Mouse (Mus musculus) heart, embryonic 12.5 days (tissue): ENCODE results near the gene Prkg2. TPM values are rescaled to one million over a fixed set of nuclear protein-coding genes. Genes with fewer than 3 reads are reported as not detected.

Experiments used
- ATAC-seq: fragments of 200-750 bp; cut with Nextera tagmentation; 2 replicates; pipeline ENCODE4 v1.8.0; 2017; ENCODE audit warnings: moderate TSS enrichment, moderate library complexity; ENCODE audit not compliant: insufficient number of reproducible peaks, low FRiP score
- H3K27ac ChIP-seq: fragments of 300-500 bp; sonication (generic); 2 replicates; pipeline ENCODE4 v1.5.1; 2016; ENCODE audit warnings: mild to moderate bottlenecking, moderate library complexity; ENCODE audit not compliant: poor library complexity, severe bottlenecking
- H3K27me3 ChIP-seq: fragments of 300-500 bp; sonication (generic); replicated peaks from 2 replicates; pipeline ENCODE4 v1.6.1; 2016; ENCODE audit warnings: mild to moderate bottlenecking, moderate library complexity
- H3K36me3 ChIP-seq: fragments of 300-500 bp; sonication (generic); 2 replicates; pipeline ENCODE4 v1.6.1; 2016; ENCODE audit warnings: mild to moderate bottlenecking, moderate library complexity
- H3K4me1 ChIP-seq: fragments of 300-500 bp; sonication (generic); replicated peaks from 2 replicates; pipeline ENCODE4 v1.6.1; 2016; ENCODE audit warnings: mild to moderate bottlenecking
- H3K4me2 ChIP-seq: fragments of 300-500 bp; sonication (generic); 2 replicates; pipeline ENCODE4 v1.6.1; 2016; ENCODE audit warnings: mild to moderate bottlenecking, moderate library complexity
- H3K4me3 ChIP-seq: fragments of 300-500 bp; sonication (generic); 2 replicates; pipeline ENCODE4 v1.5.1; 2016; ENCODE audit warnings: mild to moderate bottlenecking
- H3K9ac ChIP-seq: fragments of 300-500 bp; sonication (generic); 2 replicates; pipeline ENCODE4 v1.6.1; 2016; ENCODE audit warnings: mild to moderate bottlenecking, moderate library complexity
- H3K9me3 ChIP-seq: fragments of 300-500 bp; sonication (generic); replicated peaks from 2 replicates; pipeline ENCODE4 v1.6.1; 2016; ENCODE audit warnings: mild to moderate bottlenecking, moderate library complexity
- WGBS: fragments of 180-500 bp; shearing (Covaris S2); methylation state at CpG from one replicate; pipeline ENCODE4 v1.1.7; 2016; 5-methylcytosine and 5-hydroxymethylcytosine counted together
- polyA plus RNA-seq: library from polyadenylated mRNA; unstranded; fragments of >200 nt; fragmentation: Nextera tagmentation; extraction: Ambion mirVana; gene quantifications from 2 replicates; pipeline ENCODE4 v1.2.1, GENCODE M21; 2016

Gene Prkg2
- polyA plus RNA-seq, 1 experiment from 2014 or later: 0.34 TPM

- H3K4me3 ChIP-seq: no peak overlapping the region
- H3K36me3 ChIP-seq: no peaks in the 10 kb centered on the region
- 0 out of 2 replicates have a peak, but pooled peaks cover 4% of the 10 kb centered on the region for H3K4me1 ChIP-seq
- no peaks in the 10 kb centered on the region for H3K27me3 ChIP-seq
- H3K9ac ChIP-seq: no peak overlapping the region
- no peak overlapping the region for H3K4me2 ChIP-seq
- no peak for ATAC-seq
- no peak overlapping the region for H3K27ac ChIP-seq
- WGBS: 80% methylated on average over 3 of the region's 3 CpGs
- H3K9me3 ChIP-seq: no peaks in the 10 kb centered on the region
Observed at GRCm38 (mm10) chr5:99015140-99015539, 22.0 kb downstream of the Prkg2 start.

GRCm38 (mm10) chr5:99010448-99011151 lies 26.6 kb downstream of the Prkg2 start:
- no peak overlapping the region for H3K27ac ChIP-seq
- H3K9me3 ChIP-seq: no peaks in the 10 kb centered on the region
- 79% methylated on average over 14 of the region's 14 CpGs for WGBS
- H3K4me3 ChIP-seq: no peak overlapping the region
- no peaks in the 10 kb centered on the region for H3K4me1 ChIP-seq
- H3K36me3 ChIP-seq: no peaks in the 10 kb centered on the region
- H3K4me2 ChIP-seq: no peak overlapping the region
- H3K9ac ChIP-seq: no peak overlapping the region
- H3K27me3 ChIP-seq: no peaks in the 10 kb centered on the region
- no peak for ATAC-seq

- no peaks in the 10 kb centered on the region for H3K9me3 ChIP-seq
- H3K27ac ChIP-seq: no peak overlapping the region
- no peaks in the 10 kb centered on the region for H3K36me3 ChIP-seq
- peaks cover 4% of the 10 kb centered on the region; the same call in 1 of the 2 replicates for H3K4me1 ChIP-seq
- WGBS: 80% methylated on average over 4 of the region's 4 CpGs
- ATAC-seq: no peak
- no peak overlapping the region for H3K4me2 ChIP-seq
- H3K9ac ChIP-seq: no peak overlapping the region
- no peak overlapping the region for H3K4me3 ChIP-seq
- no peaks in the 10 kb centered on the region for H3K27me3 ChIP-seq
Observed at GRCm38 (mm10) chr5:98998104-98998503, 39.0 kb downstream of the Prkg2 start.

- H3K9me3 ChIP-seq: no peaks in the 10 kb centered on the region
- H3K9ac ChIP-seq: no peak overlapping the region
- H3K4me3 ChIP-seq: no peak overlapping the region
- no peak for ATAC-seq
- peaks cover 4% of the 10 kb centered on the region; the same call in 1 of the 2 replicates for H3K4me1 ChIP-seq
- no peaks in the 10 kb centered on the region for H3K36me3 ChIP-seq
- no peak overlapping the region for H3K4me2 ChIP-seq
- H3K27ac ChIP-seq: no peak overlapping the region
- H3K27me3 ChIP-seq: no peaks in the 10 kb centered on the region
- WGBS: 69% methylated on average over 4 of the region's 4 CpGs
Observed at GRCm38 (mm10) chr5:98995767-98996166, 41.4 kb downstream of the Prkg2 start.

- Histone ChIP-seq H3K27me3 (no peaks in the 10 kb centered on the region), H3K27ac (no peak overlapping the region), H3K36me3 (no peaks in the 10 kb centered on the region), H3K9me3 (no peaks in the 10 kb centered on the region), H3K9ac (no peak overlapping the region), H3K4me3 (no peak overlapping the region), H3K4me2 (no peak overlapping the region), H3K4me1 (no peaks in the 10 kb centered on the region)
- 75% methylated on average over 4 of the region's 4 CpGs for WGBS
- no peak for ATAC-seq
Observed at GRCm38 (mm10) chr5:98991600-98991999, 45.6 kb downstream of the Prkg2 start.

- Histone ChIP-seq H3K4me3 (no peak overlapping the region), H3K36me3 (no peaks in the 10 kb centered on the region), H3K27ac (no peak overlapping the region), H3K27me3 (no peaks in the 10 kb centered on the region), H3K4me2 (no peak overlapping the region), H3K9ac (no peak overlapping the region), H3K4me1 (no peaks in the 10 kb centered on the region), H3K9me3 (no peaks in the 10 kb centered on the region)
- WGBS: 68% methylated on average over 1 of the region's 1 CpGs
- no peak for ATAC-seq
Observed at GRCm38 (mm10) chr5:98987634-98988033, 49.5 kb downstream of the Prkg2 start.

GRCm38 (mm10) chr5:98987116-98987515 lies 50.0 kb downstream of the Prkg2 start:
- H3K9ac ChIP-seq: no peak overlapping the region
- H3K4me3 ChIP-seq: no peak overlapping the region
- no peaks in the 10 kb centered on the region for H3K4me1 ChIP-seq
- WGBS: 69% methylated on average over 3 of the region's 3 CpGs
- H3K4me2 ChIP-seq: no peak overlapping the region
- no peaks in the 10 kb centered on the region for H3K27me3 ChIP-seq
- no peak for ATAC-seq
- no peaks in the 10 kb centered on the region for H3K9me3 ChIP-seq
- H3K27ac ChIP-seq: no peak overlapping the region
- H3K36me3 ChIP-seq: no peaks in the 10 kb centered on the region

- no peaks in the 10 kb centered on the region for H3K4me1 ChIP-seq
- WGBS: 30% methylated on average over 4 of the region's 4 CpGs
- H3K9me3 ChIP-seq: no peaks in the 10 kb centered on the region
- no peak for ATAC-seq
- H3K27me3 ChIP-seq: no peaks in the 10 kb centered on the region
- no peak overlapping the region for H3K27ac ChIP-seq
- H3K4me3 ChIP-seq: no peak overlapping the region
- H3K36me3 ChIP-seq: no peaks in the 10 kb centered on the region
- H3K9ac ChIP-seq: no peak overlapping the region
- no peak overlapping the region for H3K4me2 ChIP-seq
Observed at GRCm38 (mm10) chr5:98986459-98986858, 50.7 kb downstream of the Prkg2 start.

GRCm38 (mm10) chr5:98986011-98986410 lies 51.1 kb downstream of the Prkg2 start:
- no peaks in the 10 kb centered on the region for H3K4me1 ChIP-seq
- no peak overlapping the region for H3K4me2 ChIP-seq
- H3K36me3 ChIP-seq: no peaks in the 10 kb centered on the region
- H3K4me3 ChIP-seq: no peak overlapping the region
- ATAC-seq: no peak
- H3K9ac ChIP-seq: no peak overlapping the region
- H3K27me3 ChIP-seq: no peaks in the 10 kb centered on the region
- H3K9me3 ChIP-seq: no peaks in the 10 kb centered on the region
- no peak overlapping the region for H3K27ac ChIP-seq
- 18% methylated on average over 4 of the region's 4 CpGs for WGBS

- H3K4me2 ChIP-seq: no peak overlapping the region
- no peaks in the 10 kb centered on the region for H3K9me3 ChIP-seq
- no peaks in the 10 kb centered on the region for H3K27me3 ChIP-seq
- no peak for ATAC-seq
- no peaks in the 10 kb centered on the region for H3K4me1 ChIP-seq
- no peak overlapping the region for H3K9ac ChIP-seq
- H3K4me3 ChIP-seq: no peak overlapping the region
- H3K36me3 ChIP-seq: no peaks in the 10 kb centered on the region
- WGBS: 65% methylated on average over 3 of the region's 3 CpGs
- no peak overlapping the region for H3K27ac ChIP-seq
Observed at GRCm38 (mm10) chr5:98985077-98985476, 52.1 kb downstream of the Prkg2 start.

GRCm38 (mm10) chr5:98981304-98981703 lies 55.8 kb downstream of the Prkg2 start:
- no peaks in the 10 kb centered on the region for H3K27me3 ChIP-seq
- no peaks in the 10 kb centered on the region for H3K4me1 ChIP-seq
- H3K9ac ChIP-seq: no peak overlapping the region
- 76% methylated on average over 7 of the region's 7 CpGs for WGBS
- no peak overlapping the region for H3K4me3 ChIP-seq
- no peaks in the 10 kb centered on the region for H3K9me3 ChIP-seq
- no peak overlapping the region for H3K4me2 ChIP-seq
- H3K27ac ChIP-seq: no peak overlapping the region
- H3K36me3 ChIP-seq: no peaks in the 10 kb centered on the region
- no peak for ATAC-seq

GRCm38 (mm10) chr5:98978316-98978715 lies 58.8 kb downstream of the Prkg2 start:
- no peak overlapping the region for H3K27ac ChIP-seq
- no peak overlapping the region for H3K9ac ChIP-seq
- H3K36me3 ChIP-seq: no peaks in the 10 kb centered on the region
- no peaks in the 10 kb centered on the region for H3K9me3 ChIP-seq
- WGBS: 73% methylated on average over 6 of the region's 6 CpGs
- no peak for ATAC-seq
- H3K4me2 ChIP-seq: no peak overlapping the region
- H3K27me3 ChIP-seq: no peaks in the 10 kb centered on the region
- H3K4me1 ChIP-seq: no peaks in the 10 kb centered on the region
- H3K4me3 ChIP-seq: no peak overlapping the region
